Mouse (Mus musculus): ENCODE measurements around the gene Zfp600. TPM values are rescaled to one million over a fixed set of nuclear protein-coding genes. Genes with fewer than 3 reads are reported as not detected.
A peak's percentile ranks its signal among the peaks of the same experiment; 100 is the strongest.
"Not testable (repeated sequence)": the region's sequence is repeated elsewhere in the genome, so short reads cannot be mapped to it uniquely, and the experiment has no call there.

Gene Zfp600
- 0.10 TPM in 1 of 2 replicates, not detected in the other for polyA plus RNA-seq (2014; fragmentation: Nextera tagmentation; extraction: Ambion mirVana)

DNA sequence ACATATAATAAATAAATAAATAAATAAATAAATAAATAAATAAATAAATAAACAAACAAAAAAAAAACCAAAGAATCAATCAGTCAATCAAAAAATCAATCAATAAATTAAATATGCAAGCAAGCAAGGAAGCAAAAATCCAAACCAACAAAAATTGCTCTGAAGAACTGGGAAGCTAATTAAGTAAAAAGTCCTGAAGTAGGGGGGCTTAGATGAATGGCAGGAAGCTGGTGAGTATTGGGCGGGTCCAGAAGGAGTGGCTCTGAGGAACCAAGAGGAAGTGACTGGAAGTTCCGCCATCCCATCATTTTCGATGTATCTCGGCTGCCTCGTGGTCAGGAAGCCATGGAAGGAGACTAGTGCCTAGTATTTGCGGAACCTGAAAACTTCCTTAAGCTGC lies at the start of gene Zfp600:
Zfp600 (plus strand) TSS at position 301 of the 400 bp plus-strand sequence.
- not testable (repeated sequence) for H3K4me1 ChIP-seq (replicated peaks; ENCODE audit: control insufficient read depth, insufficient read depth, low read length); H3K4me3 ChIP-seq (ENCODE audit: low read depth, low read length); H3K27me3 ChIP-seq (replicated peaks; ENCODE audit: control insufficient read depth, insufficient read depth, low read length); DNase-seq (ENCODE audit: low spot score); H3K9ac ChIP-seq (ENCODE audit: low read depth, low read length); H3K9me3 ChIP-seq (ENCODE audit: control insufficient read depth, low read length); ATAC-seq (replicated peaks; ENCODE audit: low FRiP score); H3K36me3 ChIP-seq (ENCODE audit: control insufficient read depth, insufficient read depth, low read length); H3K4me2 ChIP-seq; H3K27ac ChIP-seq (ENCODE audit: low read depth, low read length)
- WGBS = no CpG with 5 or more reads among the region's 6 CpGs

DNA sequence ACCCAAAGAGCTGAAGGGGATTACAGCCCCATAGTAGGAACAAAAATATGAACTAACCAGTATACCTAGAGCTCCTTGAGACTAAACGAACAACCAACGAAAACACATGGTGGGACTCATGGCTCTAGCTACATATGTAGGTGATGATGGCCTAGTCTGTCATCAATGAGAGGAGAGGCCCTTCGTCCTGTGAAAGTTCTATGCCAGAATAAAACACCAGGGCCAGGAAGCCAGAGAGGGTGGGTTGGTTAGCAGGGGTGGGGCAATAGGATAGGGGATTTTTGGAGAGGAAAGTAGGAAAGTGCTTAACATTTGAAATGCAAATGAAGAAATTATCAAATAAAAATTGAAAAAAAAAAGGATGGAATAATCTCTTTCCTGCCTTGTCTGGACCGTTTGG lies 6.3 kb downstream of the Zfp600 start:
- not testable (repeated sequence) for H3K4me3 ChIP-seq (ENCODE audit: low read depth, low read length); H3K9ac ChIP-seq (ENCODE audit: low read depth, low read length); H3K27ac ChIP-seq (ENCODE audit: low read depth, low read length); H3K4me1 ChIP-seq (replicated peaks; ENCODE audit: control insufficient read depth, insufficient read depth, low read length); H3K27me3 ChIP-seq (replicated peaks; ENCODE audit: control insufficient read depth, insufficient read depth, low read length); H3K4me2 ChIP-seq; H3K9me3 ChIP-seq (ENCODE audit: control insufficient read depth, low read length); ATAC-seq (replicated peaks; ENCODE audit: low FRiP score); H3K36me3 ChIP-seq (ENCODE audit: control insufficient read depth, insufficient read depth, low read length)
- 66% methylated on average over 2 of the region's 4 CpGs for WGBS
- peak; percentile 20 for DNase-seq (ENCODE audit: low spot score)

DNA sequence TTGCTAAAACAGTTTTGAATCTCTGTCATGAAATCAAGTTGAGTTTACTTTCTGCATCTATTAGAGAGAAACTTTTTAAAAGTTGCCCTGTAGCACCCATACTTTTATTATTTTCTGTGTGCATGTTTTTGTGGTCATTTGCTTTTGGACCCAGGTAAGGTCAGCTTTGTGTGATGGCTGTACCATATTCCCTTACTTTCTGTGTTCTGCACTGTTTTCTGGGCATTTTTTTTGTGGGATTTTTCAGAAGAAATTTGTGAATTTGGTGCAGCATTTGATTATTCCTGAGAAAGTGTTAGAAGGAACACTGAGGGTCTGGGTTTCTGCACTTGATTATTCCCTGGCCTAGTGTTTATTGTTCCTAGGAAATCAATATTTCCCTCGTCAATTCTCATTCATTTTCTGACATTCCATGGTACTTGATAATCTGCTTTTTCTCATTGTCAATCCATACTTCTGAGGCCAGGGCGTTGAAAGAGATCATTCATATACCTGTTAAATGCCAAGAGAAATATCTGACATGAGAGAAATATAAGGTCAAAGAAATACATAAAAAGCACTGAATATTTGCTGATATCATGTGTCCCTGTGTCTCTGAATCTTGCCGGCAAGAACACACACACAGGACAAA lies 10.7 kb downstream of the Zfp600 start:
- H3K36me3 ChIP-seq (ENCODE audit: control insufficient read depth, insufficient read depth, low read length); H3K27me3 ChIP-seq (replicated peaks; ENCODE audit: control insufficient read depth, insufficient read depth, low read length); H3K4me2 ChIP-seq; H3K4me3 ChIP-seq (ENCODE audit: low read depth, low read length); H3K9ac ChIP-seq (ENCODE audit: low read depth, low read length); H3K4me1 ChIP-seq (replicated peaks; ENCODE audit: control insufficient read depth, insufficient read depth, low read length); H3K9me3 ChIP-seq (ENCODE audit: control insufficient read depth, low read length); H3K27ac ChIP-seq (ENCODE audit: low read depth, low read length): not testable (repeated sequence)
- 76% methylated on average over 3 of the region's 3 CpGs for WGBS
- DNase-seq (ENCODE audit: low spot score) (peak; percentile 22), ATAC-seq (replicated peaks; ENCODE audit: low FRiP score) (peak; percentile 61)

DNA sequence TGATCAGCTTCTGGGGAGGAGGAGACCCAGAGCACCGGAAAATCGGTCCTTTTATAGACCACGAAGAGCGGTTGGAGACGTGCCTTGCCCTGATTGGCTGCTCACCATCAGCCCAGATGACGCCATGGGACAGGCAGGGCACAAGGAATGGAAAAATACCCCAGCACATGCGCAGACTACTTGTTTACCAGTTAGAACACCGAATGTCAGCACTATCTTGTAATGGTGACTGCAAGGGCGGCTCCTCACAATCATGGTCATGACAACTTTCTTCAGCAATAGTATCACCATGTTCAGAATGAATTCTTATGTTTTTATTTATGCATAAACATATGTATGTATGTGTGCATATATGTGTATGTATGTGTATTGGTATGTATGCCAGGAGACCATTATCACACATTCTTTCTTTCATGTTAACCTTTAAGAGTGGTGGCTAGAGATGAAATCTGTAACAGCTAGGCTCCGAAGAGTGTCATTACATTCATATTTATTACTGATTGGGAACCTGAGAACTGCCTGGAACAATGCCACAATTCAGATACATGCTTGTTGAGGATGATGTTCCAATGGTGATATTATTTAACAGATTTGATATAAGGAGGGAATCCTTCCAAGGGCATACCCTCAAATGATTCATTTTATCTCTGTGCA lies 11.4 kb downstream of the Zfp600 start:
- H3K9me3 ChIP-seq (ENCODE audit: control insufficient read depth, low read length); H3K27me3 ChIP-seq (replicated peaks; ENCODE audit: control insufficient read depth, insufficient read depth, low read length); H3K27ac ChIP-seq (ENCODE audit: low read depth, low read length); H3K4me2 ChIP-seq; H3K4me3 ChIP-seq (ENCODE audit: low read depth, low read length); H3K36me3 ChIP-seq (ENCODE audit: control insufficient read depth, insufficient read depth, low read length); H3K9ac ChIP-seq (ENCODE audit: low read depth, low read length); H3K4me1 ChIP-seq (replicated peaks; ENCODE audit: control insufficient read depth, insufficient read depth, low read length): not testable (repeated sequence)
- WGBS = 76% methylated on average over 10 of the region's 10 CpGs
- ATAC-seq (replicated peaks; ENCODE audit: low FRiP score) (peak; percentile 63), DNase-seq (ENCODE audit: low spot score) (peak; percentile 30)

DNA sequence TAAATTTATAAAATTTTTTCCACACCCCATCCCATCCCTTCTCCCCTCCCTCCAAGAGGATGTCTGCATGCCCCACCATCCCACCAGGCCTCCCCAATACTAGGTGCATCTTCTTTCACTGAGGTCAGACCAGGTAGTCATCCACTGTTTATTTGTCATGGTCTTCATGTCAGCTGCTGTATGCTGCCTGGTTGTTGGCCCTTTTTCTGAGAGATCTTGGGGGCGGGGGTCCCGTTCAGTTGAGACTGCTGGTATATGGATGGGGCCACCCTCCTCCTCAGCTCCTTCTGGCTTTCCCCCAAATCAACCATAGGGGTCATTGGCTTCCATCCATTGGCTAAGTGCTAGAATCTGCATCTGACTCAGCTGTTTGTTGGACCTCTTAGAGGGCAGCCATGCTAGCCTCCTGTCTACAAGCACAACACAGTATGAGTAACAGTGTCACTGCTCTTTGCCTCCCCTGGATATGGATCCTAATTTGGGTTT lies 12.1 kb downstream of the Zfp600 start:
- WGBS = no CpG with 5 or more reads among the region's 2 CpGs
- peak; percentile 71 for ATAC-seq (replicated peaks; ENCODE audit: low FRiP score)

DNA sequence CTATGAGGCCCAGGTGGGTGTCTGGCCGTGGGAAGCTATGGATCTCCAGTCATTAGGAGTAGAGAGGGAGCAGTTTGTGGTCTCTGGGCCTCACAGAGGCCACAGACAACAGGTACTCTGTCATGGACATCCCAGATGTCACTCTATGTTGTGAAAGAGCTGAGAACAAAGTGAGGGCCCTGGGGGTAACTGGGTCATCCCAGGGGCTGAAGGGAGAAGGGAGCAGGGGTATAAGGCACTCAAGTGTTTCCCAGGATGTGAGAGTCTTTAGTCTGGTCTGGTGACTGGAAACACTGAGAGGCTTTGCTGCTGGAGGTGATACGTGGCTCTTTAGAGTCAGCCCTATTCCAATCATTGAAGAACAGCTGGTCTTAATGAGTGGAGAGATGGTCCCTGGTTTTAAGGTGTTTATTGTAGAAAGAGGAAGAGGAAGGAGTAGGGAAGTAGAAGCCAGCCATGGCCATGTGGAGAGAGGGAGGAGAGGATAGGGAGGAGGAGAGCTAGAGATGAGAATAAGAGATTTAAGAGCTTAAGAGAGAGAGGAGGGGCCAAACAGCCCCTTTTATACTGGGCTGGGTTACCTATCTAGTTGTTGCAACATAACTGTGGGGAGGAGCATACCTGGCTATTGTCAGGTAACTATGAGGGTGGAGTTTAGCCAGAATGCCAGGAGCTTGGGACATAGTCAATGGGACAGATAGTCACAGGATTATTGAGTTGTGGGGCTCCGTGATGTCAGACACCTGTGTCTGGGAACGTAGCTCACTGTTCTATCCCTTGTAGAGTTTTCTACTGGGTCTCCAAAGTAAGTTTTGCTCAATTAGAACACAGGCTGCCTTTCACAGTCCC lies 17.0 kb downstream of the Zfp600 start:
- not testable (repeated sequence) for H3K4me3 ChIP-seq (ENCODE audit: low read depth, low read length); H3K27me3 ChIP-seq (replicated peaks; ENCODE audit: control insufficient read depth, insufficient read depth, low read length); H3K36me3 ChIP-seq (ENCODE audit: control insufficient read depth, insufficient read depth, low read length); H3K27ac ChIP-seq (ENCODE audit: low read depth, low read length); H3K4me1 ChIP-seq (replicated peaks; ENCODE audit: control insufficient read depth, insufficient read depth, low read length); H3K9ac ChIP-seq (ENCODE audit: low read depth, low read length); H3K9me3 ChIP-seq (ENCODE audit: control insufficient read depth, low read length); H3K4me2 ChIP-seq
- WGBS = 59% methylated on average over 3 of the region's 4 CpGs
- peak; percentile 29 for DNase-seq (ENCODE audit: low spot score)
- ATAC-seq (replicated peaks; ENCODE audit: low FRiP score) = peak; percentile 78

More for the DNA sequence above, 12.1 kb downstream of the Zfp600 start:
- not testable (repeated sequence) for H3K27me3 ChIP-seq (replicated peaks; ENCODE audit: control insufficient read depth, insufficient read depth, low read length); H3K27ac ChIP-seq (ENCODE audit: low read depth, low read length); H3K4me1 ChIP-seq (replicated peaks; ENCODE audit: control insufficient read depth, insufficient read depth, low read length); DNase-seq (ENCODE audit: low spot score); H3K36me3 ChIP-seq (ENCODE audit: control insufficient read depth, insufficient read depth, low read length); H3K4me3 ChIP-seq (ENCODE audit: low read depth, low read length); H3K9ac ChIP-seq (ENCODE audit: low read depth, low read length); H3K4me2 ChIP-seq
- H3K9me3 ChIP-seq (ENCODE audit: control insufficient read depth, low read length) = peaks cover 14% of the 10 kb centered on the region

DNA sequence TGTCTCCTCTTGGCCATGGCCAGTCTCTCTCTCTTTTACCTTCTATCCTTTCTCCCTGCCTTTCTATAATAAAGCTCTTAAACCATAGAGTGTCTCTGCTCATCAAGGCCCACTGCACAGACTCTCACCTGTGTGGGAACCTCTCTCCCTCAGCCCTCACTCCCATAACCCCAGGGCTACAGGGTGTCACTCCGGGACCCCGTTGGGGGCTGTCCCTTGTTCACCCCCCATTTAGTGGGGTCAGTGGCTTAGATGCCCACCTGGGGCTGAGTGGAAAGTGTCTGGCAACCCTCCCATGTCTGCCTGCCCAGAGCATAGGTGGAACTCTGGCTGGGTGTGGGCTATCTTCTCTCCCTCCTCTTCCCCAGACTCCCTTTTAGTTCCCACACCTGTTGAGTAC lies 47.7 kb downstream of the Zfp600 start:
- H3K4me2 ChIP-seq; H3K36me3 ChIP-seq (ENCODE audit: control insufficient read depth, insufficient read depth, low read length); H3K4me3 ChIP-seq (ENCODE audit: low read depth, low read length); H3K9ac ChIP-seq (ENCODE audit: low read depth, low read length); H3K27me3 ChIP-seq (replicated peaks; ENCODE audit: control insufficient read depth, insufficient read depth, low read length); ATAC-seq (replicated peaks; ENCODE audit: low FRiP score); DNase-seq (ENCODE audit: low spot score); H3K4me1 ChIP-seq (replicated peaks; ENCODE audit: control insufficient read depth, insufficient read depth, low read length); H3K9me3 ChIP-seq (ENCODE audit: control insufficient read depth, low read length); H3K27ac ChIP-seq (ENCODE audit: low read depth, low read length): not testable (repeated sequence)
- WGBS = 77% methylated on average over 2 of the region's 2 CpGs

DNA sequence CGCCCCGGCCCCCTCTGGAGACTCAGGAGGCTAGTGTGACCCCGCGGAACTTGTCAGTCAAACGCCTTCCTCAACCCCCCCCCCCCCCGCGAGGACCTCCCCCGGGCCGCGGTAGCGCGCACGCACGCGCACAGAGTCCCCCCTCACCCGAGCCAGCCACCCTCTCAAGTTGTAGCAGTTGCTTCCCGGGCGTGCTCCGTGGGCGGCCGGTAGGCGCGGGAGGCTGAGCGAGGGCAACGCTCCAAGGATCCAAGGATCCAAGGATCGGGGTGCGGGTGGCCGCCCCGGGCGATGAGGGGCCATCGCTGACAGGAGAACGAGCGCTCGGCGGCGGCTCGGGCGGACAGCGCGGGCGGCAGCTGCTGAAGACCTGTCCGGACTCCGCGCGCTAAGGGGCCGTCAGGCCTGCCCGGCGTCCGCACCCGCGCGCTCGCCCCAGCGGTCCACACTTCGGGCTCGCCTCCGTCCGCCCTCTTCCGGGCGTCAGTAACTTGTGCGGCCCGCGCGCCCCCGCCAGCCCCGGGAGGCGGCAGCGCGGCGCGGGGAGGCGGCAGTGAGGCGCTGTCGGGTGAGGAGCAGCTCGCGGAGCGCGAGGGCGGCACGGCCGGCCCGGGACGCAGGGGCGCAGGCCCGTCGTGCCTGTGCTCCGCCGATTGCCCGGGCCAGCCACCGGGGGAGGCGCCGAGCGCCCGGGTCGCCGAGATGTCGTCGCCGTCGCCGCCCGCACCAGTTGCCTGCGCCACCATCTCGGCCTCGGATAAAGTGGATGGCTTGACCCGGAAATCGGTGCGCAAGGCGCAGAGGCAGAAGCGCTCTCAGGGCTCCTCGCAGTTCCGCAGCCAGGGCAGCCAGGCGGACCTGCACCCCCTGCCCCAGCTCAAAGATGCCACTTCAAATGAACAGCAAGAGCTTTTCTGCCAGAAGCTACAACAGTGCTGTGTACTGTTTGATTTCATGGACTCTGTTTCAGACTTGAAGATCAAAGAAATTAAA lies 82.9 kb downstream of the Zfp600 start:
- not testable (repeated sequence) for H3K27ac ChIP-seq (ENCODE audit: low read depth, low read length); H3K4me2 ChIP-seq; H3K4me3 ChIP-seq (ENCODE audit: low read depth, low read length); DNase-seq (ENCODE audit: low spot score); H3K9me3 ChIP-seq (ENCODE audit: control insufficient read depth, low read length); H3K36me3 ChIP-seq (ENCODE audit: control insufficient read depth, insufficient read depth, low read length); H3K4me1 ChIP-seq (replicated peaks; ENCODE audit: control insufficient read depth, insufficient read depth, low read length); H3K9ac ChIP-seq (ENCODE audit: low read depth, low read length); H3K27me3 ChIP-seq (replicated peaks; ENCODE audit: control insufficient read depth, insufficient read depth, low read length)
- ATAC-seq (replicated peaks; ENCODE audit: low FRiP score) = peak; percentile 91
- WGBS = 4% methylated on average over 18 of the region's 113 CpGs
